Mouse (Mus musculus) layer of hippocampus, adult 8-10 months (tissue): ENCODE measurements around the gene Ttk. TPM values are rescaled to one million over a fixed set of nuclear protein-coding genes. Genes with fewer than 3 reads are reported as not detected.

Source experiments
- DNase-seq, 2 experiments: peaks; one replicate each; pipeline ENCODE4 v3.0.0; 2022; ENCODE audit warnings: low spot score in 2 of 2
- total RNA-seq, 4 experiments: library from RNA; stranded (reverse); gene quantifications; 2 replicates each; pipeline ENCODE4 v1.2.4; 2022

Gene Ttk
- total RNA-seq, 4 experiments from 2014 or later, result 0.43 to 1.5 (median 0.61) TPM

DNA sequence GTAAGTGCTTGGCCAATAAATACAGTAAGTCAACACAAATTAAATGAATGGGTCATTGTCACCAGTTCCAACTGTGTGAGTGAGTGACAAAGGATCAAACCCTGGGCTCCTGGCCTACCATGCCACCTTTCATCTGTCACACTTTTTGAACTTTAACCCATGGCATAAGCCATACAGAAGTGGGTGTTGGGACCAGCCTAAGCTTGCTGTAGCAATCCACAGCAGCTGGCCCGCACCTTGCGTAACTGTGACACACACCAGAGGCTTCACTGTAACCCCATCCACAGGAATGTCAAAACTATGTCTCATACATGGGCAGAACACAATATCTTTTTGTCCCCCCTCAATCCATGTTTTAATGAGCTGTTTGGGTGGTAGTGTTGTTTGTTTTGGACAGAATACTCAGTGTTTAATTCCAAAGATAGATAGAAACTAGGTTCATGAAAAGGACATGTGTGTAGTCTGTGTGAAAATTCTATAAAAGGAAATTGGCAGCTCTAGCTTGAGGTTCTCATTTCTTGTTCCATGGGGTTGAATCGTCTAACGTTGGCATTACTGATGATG, 59.4 kb downstream of the Ttk start:
- DNase-seq, result no peak

GRCm38 (mm10) chr9:83902086-83902485, 67.6 kb downstream of the Ttk start:
- DNase-seq, result no peak

DNA sequence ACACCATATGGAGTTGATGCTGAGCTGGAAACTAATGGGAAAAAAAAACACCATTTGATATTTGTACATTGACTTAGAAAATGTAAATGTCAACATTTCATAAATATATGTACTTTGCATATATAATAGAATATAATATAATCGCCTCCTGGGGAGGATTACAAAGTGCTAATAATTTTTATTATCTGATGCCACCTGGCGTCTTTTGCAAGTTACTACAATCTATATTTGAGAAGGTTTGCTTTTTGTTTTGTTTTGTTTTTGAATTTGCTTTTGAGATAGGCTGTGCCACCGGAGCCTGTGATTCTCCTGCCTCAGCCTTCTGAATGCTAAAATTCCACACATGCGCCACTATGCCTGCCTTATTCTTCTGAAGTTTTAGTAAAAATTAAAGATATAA, 71.3 kb downstream of the Ttk start:
- no peak for DNase-seq

DNA sequence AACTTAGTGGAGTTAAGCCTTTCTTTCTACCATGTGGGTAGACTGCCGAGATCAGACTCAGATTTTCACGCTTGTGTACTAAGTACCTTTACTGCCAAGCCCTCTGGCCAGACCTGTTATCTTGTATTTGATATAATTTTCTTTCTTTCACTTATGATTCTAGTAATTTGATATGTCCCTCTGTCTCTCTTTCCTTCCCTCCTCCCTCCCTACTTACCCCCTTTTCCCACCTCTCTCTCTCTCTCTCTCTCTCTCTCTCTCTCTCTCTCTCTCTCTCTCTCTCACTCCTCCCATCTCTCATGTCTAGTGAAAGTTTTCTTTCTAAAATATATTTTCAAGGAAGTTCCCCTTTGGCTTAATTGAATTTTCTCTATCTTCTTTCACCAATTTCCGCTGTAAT, 72.5 kb downstream of the Ttk start:
- DNase-seq, result no peak

DNA sequence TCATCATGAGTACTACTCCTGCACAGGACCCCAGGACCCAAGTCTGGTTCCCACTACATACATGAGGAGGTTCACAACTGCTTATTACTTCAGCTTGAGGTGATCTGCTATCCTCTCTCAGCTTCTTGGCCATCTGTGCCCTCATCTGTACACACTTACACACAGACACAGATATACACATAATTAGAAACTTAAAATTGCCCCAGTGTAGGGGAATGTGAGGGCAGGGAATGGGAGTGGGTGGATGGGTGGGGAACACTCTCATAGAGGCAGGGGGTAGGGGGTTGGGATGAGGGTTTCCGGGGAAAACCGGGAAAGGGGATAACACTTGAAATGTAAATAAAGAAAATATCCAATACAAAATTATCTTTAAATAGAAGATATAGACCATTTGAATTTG, 75.3 kb downstream of the Ttk start:
- DNase-seq, result no peak

DNA sequence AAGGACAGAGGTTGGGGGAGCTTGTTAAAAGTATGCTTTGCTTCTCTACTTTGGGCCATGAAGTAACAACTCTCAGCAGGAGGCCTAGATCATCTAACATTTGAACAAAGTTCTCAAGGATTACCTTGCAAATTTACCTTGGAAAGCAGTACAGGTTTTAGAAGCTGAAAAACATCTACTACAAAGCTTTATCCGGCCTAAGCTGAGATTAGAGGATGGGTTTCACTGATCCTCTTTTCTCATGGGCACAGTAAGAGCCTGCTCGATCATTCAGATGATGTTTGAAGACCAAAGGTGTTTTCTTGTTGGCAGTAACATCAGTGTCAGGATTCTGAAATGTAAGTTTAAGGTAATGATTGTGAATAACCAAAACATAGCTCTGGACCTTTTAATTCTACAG, 76.4 kb downstream of the Ttk start:
- DNase-seq, result no peak

Other genes with a start within 250 kb of the Ttk start
- 10 to 100 TPM; 49.4 to 61.5 (median 54.9) TPM for gene Elovl4, start 28.4 kb upstream of the Ttk start, total RNA-seq
- gene Bckdhb, start 90.5 kb downstream of the Ttk start, total RNA-seq, result 10 to 100 TPM; 38.7 to 43.0 (median 41.5) TPM